Mouse (Mus musculus): ENCODE measurements around the gene Metap2.
"Not testable (repeated sequence)": the region's sequence is repeated elsewhere in the genome, so short reads cannot be mapped to it uniquely, and the experiment has no call there.

Gene Metap2

GRCm38 (mm10) chr10:93888590-93888934 lies 8.3 kb downstream of the Metap2 start:
- POLR2A ChIA-PET, result interaction anchor here in 2 of 4 experiments (0.6 to 1.7 kb wide), 3 partner anchors 8 to 1031 kb away, joined by 3 to 6 read pairs (median 5); no protein-coding TSS in a partner anchor
- CTCF ChIA-PET, result no interaction called here

GRCm38 (mm10) chr10:93885839-93886477 lies 10.9 kb downstream of the Metap2 start:
- POLR2A ChIA-PET, result interaction anchor here in 1 of 4 experiments (0.7 kb wide), 1 partner anchor 447 kb away, joined by 3 read pairs; no protein-coding TSS in a partner anchor
- CTCF ChIA-PET, result no interaction called here

GRCm38 (mm10) chr10:93882738-93883364 lies 14.0 kb downstream of the Metap2 start:
- POLR2A ChIA-PET, result interaction anchor here in 1 of 4 experiments (0.6 to 2.7 kb wide), 5 partner anchors 9 to 70 kb away, joined by 3 to 11 read pairs (median 4); no protein-coding TSS in a partner anchor
- CTCF ChIA-PET, result no interaction called here

- POLR2A ChIA-PET, result interaction anchor here in 1 of 4 experiments (0.6 to 2.7 kb wide), 6 partner anchors 9 to 522 kb away, joined by 3 to 11 read pairs (median 3); no protein-coding TSS in a partner anchor
- CTCF ChIA-PET, result interaction anchor here in 2 of 4 experiments (0.6 kb wide), 2 partner anchors 367 to 1548 kb away, joined by 3 to 4 read pairs; no protein-coding TSS in a partner anchor
Measured at GRCm38 (mm10) chr10:93881918-93882317, 15.0 kb downstream of the Metap2 start.

GRCm38 (mm10) chr10:93878732-93879131 lies 18.2 kb downstream of the Metap2 start:
- POLR2A ChIA-PET, result interaction anchor here in 2 of 4 experiments (0.6 to 1.3 kb wide), 3 partner anchors 11 to 320 kb away, joined by 3 to 4 read pairs (median 4); no protein-coding TSS in a partner anchor
- CTCF ChIA-PET, result interaction anchor here in 1 of 4 experiments (0.6 kb wide), 1 partner anchor 37 kb away, joined by 3 read pairs; no protein-coding TSS in a partner anchor

GRCm38 (mm10) chr10:93876772-93877171 lies 20.1 kb downstream of the Metap2 start:
- CTCF ChIA-PET, result interaction anchor here in 1 of 4 experiments (0.7 kb wide), 1 partner anchor 94 kb away, joined by 3 read pairs; no protein-coding TSS in a partner anchor
- POLR2A ChIA-PET, result interaction anchor here in 1 of 4 experiments (0.6 kb wide), 1 partner anchor 27 kb away, joined by 4 read pairs; no protein-coding TSS in a partner anchor

- POLR2A ChIA-PET, result interaction anchor here in 1 of 4 experiments (1.2 to 1.9 kb wide), 3 partner anchors 9 to 26 kb away, joined by 3 to 5 read pairs (median 4); no protein-coding TSS in a partner anchor
- CTCF ChIA-PET, result interaction anchor here in 1 of 4 experiments (0.5 kb wide), 1 partner anchor 24 kb away, joined by 3 read pairs; no protein-coding TSS in a partner anchor
Measured at GRCm38 (mm10) chr10:93868886-93869285, 28.0 kb downstream of the Metap2 start.

- CTCF ChIA-PET, result interaction anchor here in 1 of 4 experiments (0.5 kb wide), 1 partner anchor 24 kb away, joined by 3 read pairs; no protein-coding TSS in a partner anchor
Measured at GRCm38 (mm10) chr10:93868401-93868800, 28.5 kb downstream of the Metap2 start.

GRCm38 (mm10) chr10:93856095-93856494 lies 40.8 kb downstream of the Metap2 start:
- POLR2A ChIA-PET, result no interaction called here
- CTCF ChIA-PET, result interaction anchor here in 1 of 4 experiments (1.9 kb wide), 1 partner anchor 38 kb away, joined by 4 read pairs; no protein-coding TSS in a partner anchor

More at GRCm38 (mm10) chr10:93868401-93868800, 28.5 kb downstream of the Metap2 start:
- POLR2A ChIA-PET, result interaction anchor here in 1 of 4 experiments (1.2 to 1.9 kb wide), 4 partner anchors 8 to 26 kb away, joined by 3 to 5 read pairs (median 4); no protein-coding TSS in a partner anchor

- ChIA-PET POLR2A (interaction anchor here in 1 of 4 experiments (1.4 kb wide), 1 partner anchor 23 kb away, joined by 3 read pairs; the partner anchor contains the start of gene Usp44), CTCF (interaction anchor here in 2 of 4 experiments (0.8 to 1.9 kb wide), 2 partner anchors 37 kb away, joined by 3 to 4 read pairs; no protein-coding TSS in a partner anchor)
Measured at GRCm38 (mm10) chr10:93855126-93855525, 41.8 kb downstream of the Metap2 start.

GRCm38 (mm10) chr10:93846706-93847105 lies 50.2 kb downstream of the Metap2 start:
- POLR2A ChIA-PET, result interaction anchor here in 2 of 4 experiments (0.6 to 1.6 kb wide), 6 partner anchors 12 to 670 kb away, joined by 3 to 9 read pairs (median 3); no protein-coding TSS in a partner anchor
- CTCF ChIA-PET, result interaction anchor here in 1 of 4 experiments (0.6 kb wide), 1 partner anchor 555 kb away, joined by 3 read pairs; no protein-coding TSS in a partner anchor

GRCm38 (mm10) chr10:93835115-93835514 lies 61.8 kb downstream of the Metap2 start:
- CTCF ChIA-PET, POLR2A ChIA-PET: not testable (repeated sequence)

GRCm38 (mm10) chr10:93834394-93834745 lies 62.5 kb downstream of the Metap2 start:
- ChIA-PET POLR2A (interaction anchor here in 3 of 4 experiments (0.7 to 5.9 kb wide), 9 partner anchors 8 to 766 kb away, joined by 3 to 48 read pairs (median 3); no protein-coding TSS in a partner anchor), CTCF (interaction anchor here in 2 of 4 experiments (2.4 to 2.5 kb wide), 2 partner anchors 16 kb away, joined by 9 to 13 read pairs; no protein-coding TSS in a partner anchor)

- POLR2A ChIA-PET, result interaction anchor here (0.6 to 5.9 kb wide), 18 partner anchors 11 to 766 kb away, joined by 3 to 48 read pairs (median 3); partner anchors contain the start of genes Fgd6 (in 1 of the 4), Lta4h (in 1 of the 4) and Vezt (in 1 of the 4)
- CTCF ChIA-PET, result interaction anchor here in 3 of 4 experiments (0.6 to 2.5 kb wide), 4 partner anchors 10 to 21 kb away, joined by 3 to 13 read pairs (median 6); no protein-coding TSS in a partner anchor
Measured at GRCm38 (mm10) chr10:93833699-93834393, 63.0 kb downstream of the Metap2 start.

GRCm38 (mm10) chr10:93833370-93833698 lies 63.6 kb downstream of the Metap2 start:
- CTCF ChIA-PET, result interaction anchor here in 3 of 4 experiments (0.6 to 2.5 kb wide), 5 partner anchors 10 to 270 kb away, joined by 3 to 13 read pairs (median 9); no protein-coding TSS in a partner anchor
- POLR2A ChIA-PET, result interaction anchor here in 3 of 4 experiments (0.6 to 5.9 kb wide), 14 partner anchors 11 to 593 kb away, joined by 3 to 48 read pairs (median 3); partner anchors contain the start of genes Fgd6 (in 1 of the 3), Lta4h (in 1 of the 3) and Vezt (in 1 of the 3)

GRCm38 (mm10) chr10:93832811-93833210 lies 64.1 kb downstream of the Metap2 start:
- ChIA-PET CTCF (interaction anchor here in 3 of 4 experiments (0.6 to 2.5 kb wide), 4 partner anchors 9 to 270 kb away, joined by 3 to 13 read pairs (median 10); no protein-coding TSS in a partner anchor), POLR2A (interaction anchor here in 2 of 4 experiments (0.6 to 5.9 kb wide), 16 partner anchors 8 to 593 kb away, joined by 3 to 48 read pairs (median 4); partner anchors contain the start of genes Fgd6 (in 1 of the 2), Lta4h (in 1 of the 2) and Vezt (in 1 of the 2))
